Mouse (Mus musculus) lung, adult 2 months (tissue): ENCODE measurements around the gene Dsn1.

ENCODE experiments used
- CTCF ChIP-seq: fragments of 200-500 bp; IDR thresholded peaks from 2 replicates; pipeline ENCODE4 v1.5.1; 2011; ENCODE audit warnings: mild to moderate bottlenecking, low read length, control low read depth; ENCODE audit not compliant: insufficient read depth
- POLR2A ChIP-seq: fragments of 200-500 bp; IDR thresholded peaks from 2 replicates; pipeline ENCODE4 v1.6.1; 2011; ENCODE audit warnings: low read depth, mild to moderate bottlenecking, control low read depth, low read length, borderline replicate concordance; ENCODE audit errors: extremely low read depth

GRCm38 (mm10) chr2:157008509-157008908 lies 1.6 kb upstream of the Dsn1 start:
- TF ChIP-seq POLR2A (no peak), CTCF (no peak)
